Mouse (Mus musculus) yolk sac, embryonic 10.5 days (tissue): ENCODE data around the gene Gm14434.
"Not testable (repeated sequence)": the region's sequence is repeated elsewhere in the genome, so short reads cannot be mapped to it uniquely, and the experiment has no call there.

ENCODE experiments used
- DNase-seq: peaks from one replicate; pipeline ENCODE4 v3.0.0-alpha.2; 2017; ENCODE audit warnings: low spot score

Gene Gm14434

GRCm38 (mm10) chr2:176486683-176487082, at the start of gene Gm14434:
TSS of gene Gm14434 (minus strand) at chr2:176486783.
- not testable (repeated sequence) for DNase-seq

GRCm38 (mm10) chr2:176520756-176521155, 34.2 kb upstream of the Gm14434 start, which contains the start of gene Zfp967:
TSS of gene Zfp967 (plus strand) at chr2:176521056.
- DNase-seq: not testable (repeated sequence)

DNA sequence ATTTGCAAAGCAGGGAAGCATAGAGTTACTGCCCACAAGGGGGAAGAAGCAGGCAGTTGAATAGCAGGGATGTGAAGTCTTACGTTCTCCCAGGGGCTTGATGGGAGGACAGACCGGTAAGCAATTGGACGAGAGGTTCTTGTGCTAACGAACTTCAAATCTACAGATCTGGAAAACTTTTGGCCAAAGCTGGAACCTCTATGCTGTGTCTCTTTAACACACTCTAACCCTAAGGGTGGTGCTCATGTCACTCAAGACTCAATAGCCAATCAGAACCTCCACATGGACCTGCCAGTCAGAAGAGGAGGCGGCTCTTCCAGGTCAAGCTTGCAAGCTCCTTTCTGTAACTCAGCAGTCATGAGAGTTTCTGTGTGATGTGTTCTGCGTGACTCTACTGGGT, 63.3 kb downstream of the Gm14434 start, which contains the start of gene Gm14435:
Gene Gm14435 (plus strand): TSS at position 301 of the 400 bp plus-strand sequence.
- not testable (repeated sequence) for DNase-seq
